Mouse (Mus musculus): Measurements from ENCODE around the gene Polrmt.
"Not testable (repeated sequence)": the region's sequence is repeated elsewhere in the genome, so short reads cannot be mapped to it uniquely, and the experiment has no call there.

The Polrmt gene

GRCm38 (mm10) chr10:79774486-79775279, 28.3 kb upstream of the Polrmt start:
- DNase-seq (ENCODE audit: low spot score), result no peak

GRCm38 (mm10) chr10:79773208-79773607, 26.8 kb upstream of the Polrmt start:
- DNase-seq (ENCODE audit: low spot score), result no peak

GRCm38 (mm10) chr10:79772320-79772719, 25.9 kb upstream of the Polrmt start:
- no peak for DNase-seq (ENCODE audit: low spot score)

- DNase-seq (ENCODE audit: low spot score), result no peak
These were observed 22.9 kb upstream of the Polrmt start for GRCm38 (mm10) chr10:79769329-79769728.

DNA sequence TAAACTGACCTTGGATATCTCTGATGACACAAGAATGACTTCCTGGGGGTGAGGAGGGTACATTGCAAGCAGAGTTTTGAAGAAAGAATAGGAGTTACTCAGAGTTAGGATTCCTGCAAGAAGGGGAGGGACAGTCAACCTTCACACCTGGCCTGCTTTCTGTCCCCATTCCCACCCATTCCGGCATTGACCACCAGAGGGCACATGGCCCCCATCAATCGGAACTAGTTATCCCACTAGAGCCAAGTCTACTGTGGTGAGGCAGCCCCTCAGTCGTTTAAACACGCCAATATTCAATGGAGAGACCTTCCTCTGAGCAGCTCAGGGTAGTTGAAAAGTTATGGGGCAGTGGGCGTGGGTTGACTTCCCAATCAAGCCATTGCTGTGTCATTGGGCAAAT, 22.0 kb upstream of the Polrmt start:
- peak; percentile 70 for DNase-seq (ENCODE audit: low spot score)

- peak; percentile 88 for DNase-seq (ENCODE audit: low spot score)
These were observed 21.2 kb upstream of the Polrmt start for GRCm38 (mm10) chr10:79767372-79768244.

DNA sequence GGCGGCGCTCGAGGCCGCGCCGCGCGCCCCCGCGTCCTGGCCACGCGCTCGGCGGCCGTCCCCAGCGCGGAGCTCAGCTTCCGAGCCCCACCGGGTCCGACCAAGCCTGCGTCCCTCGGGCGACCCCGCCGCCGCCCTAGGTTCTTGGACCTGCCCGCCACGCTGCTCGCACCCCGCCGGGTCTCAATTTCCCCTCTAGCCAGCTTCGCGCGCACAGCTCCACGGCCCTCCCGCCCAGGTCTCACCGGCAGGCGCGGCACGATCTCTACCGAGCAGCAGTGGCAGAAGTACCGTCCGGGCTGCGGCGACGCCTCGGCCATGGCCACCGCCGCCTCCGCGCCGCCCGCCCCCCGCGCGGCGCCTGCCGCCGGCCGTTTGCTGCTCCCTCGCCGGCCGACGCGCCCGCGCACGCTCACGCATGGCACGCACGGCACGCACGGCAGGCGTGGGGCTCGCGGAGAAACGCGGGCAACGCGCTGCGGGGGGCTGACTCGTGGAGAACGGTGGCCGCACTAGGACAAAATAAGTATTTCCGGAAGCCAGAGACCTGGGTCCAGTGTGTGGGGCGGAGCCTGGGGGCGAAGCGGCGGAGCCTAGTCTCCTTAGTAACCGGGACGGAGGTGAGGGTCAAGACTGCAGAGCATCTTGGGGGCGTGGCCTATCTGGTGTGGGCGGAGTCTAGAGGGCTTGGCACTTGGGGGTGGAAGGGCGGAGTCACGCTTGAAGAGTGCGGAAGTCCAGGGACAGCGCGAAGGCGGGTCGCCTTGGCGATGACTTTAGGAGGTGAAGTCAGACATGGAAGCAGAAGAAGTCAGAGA, 20.3 kb upstream of the Polrmt start, which contains the start of gene Rnf126:
Rnf126 (minus strand) TSS at position 445 of the 818 bp plus-strand sequence.
- DNase-seq (ENCODE audit: low spot score), result peak; percentile 99

GRCm38 (mm10) chr10:79766001-79766507, 19.7 kb upstream of the Polrmt start:
- DNase-seq (ENCODE audit: low spot score), result no peak

- DNase-seq (ENCODE audit: low spot score), result no peak
These were observed 18.9 kb upstream of the Polrmt start for GRCm38 (mm10) chr10:79765228-79765745.

- no peak for DNase-seq (ENCODE audit: low spot score)
These were observed 17.9 kb upstream of the Polrmt start for GRCm38 (mm10) chr10:79764234-79764633.

DNA sequence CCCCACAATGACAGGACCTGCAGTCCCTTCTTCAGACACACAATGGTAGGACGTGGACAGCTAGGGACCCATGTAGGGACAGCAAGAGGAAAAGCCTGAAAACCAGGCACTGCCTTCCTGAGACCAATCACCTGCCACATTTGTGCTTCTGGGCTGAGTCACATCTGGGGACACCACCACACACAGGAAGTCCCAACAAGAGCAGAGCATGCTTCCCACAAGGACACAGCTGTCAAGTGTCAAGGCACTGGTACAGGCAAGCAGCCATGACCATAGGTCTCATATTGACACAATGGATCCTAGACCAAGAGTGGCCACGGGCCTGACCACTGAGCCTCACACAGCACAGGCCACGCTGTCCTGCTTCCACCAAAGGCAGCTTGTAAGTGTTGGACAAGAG, 16.5 kb upstream of the Polrmt start:
- DNase-seq (ENCODE audit: low spot score), result no peak

GRCm38 (mm10) chr10:79760603-79761143, 14.3 kb upstream of the Polrmt start:
- no peak for DNase-seq (ENCODE audit: low spot score)

DNA sequence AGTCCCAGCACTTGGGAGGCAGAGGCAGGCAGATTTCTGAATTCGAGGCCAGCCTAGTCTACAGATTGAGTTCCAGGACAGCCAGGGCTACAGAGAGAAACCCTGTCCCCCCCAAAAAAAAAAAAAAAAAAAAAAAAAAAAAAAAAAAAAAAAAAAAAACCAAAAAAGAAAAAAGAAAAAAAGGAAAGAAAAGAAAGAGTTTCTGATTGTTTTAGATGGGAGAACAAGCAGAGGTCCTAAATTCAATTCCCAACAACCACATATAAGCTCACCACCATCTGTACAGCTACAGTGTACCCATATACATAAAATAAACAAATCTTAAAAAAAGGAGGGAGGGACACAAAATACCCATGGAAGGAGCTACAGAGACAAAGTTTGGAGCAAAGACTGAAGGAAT, 13.3 kb upstream of the Polrmt start:
- not testable (repeated sequence) for DNase-seq (ENCODE audit: low spot score)

GRCm38 (mm10) chr10:79756660-79757059, 10.3 kb upstream of the Polrmt start:
- DNase-seq (ENCODE audit: low spot score), result no peak

GRCm38 (mm10) chr10:79755854-79756253, 9.5 kb upstream of the Polrmt start:
- DNase-seq (ENCODE audit: low spot score), result no peak

- DNase-seq (ENCODE audit: low spot score), result peak; percentile 37
These were observed 8.6 kb upstream of the Polrmt start, which contains the start of gene Fgf22 for GRCm38 (mm10) chr10:79754856-79755516. TSS of gene Fgf22 (plus strand) at chr10:79755076.

- no peak for DNase-seq (ENCODE audit: low spot score)
These were observed 2.1 kb upstream of the Polrmt start for GRCm38 (mm10) chr10:79748496-79748895.

- no peak for DNase-seq (ENCODE audit: low spot score)
These were observed 382 bp upstream of the Polrmt start for GRCm38 (mm10) chr10:79746774-79747151.

GRCm38 (mm10) chr10:79745411-79745810, 970 bp downstream of the Polrmt start:
- DNase-seq (ENCODE audit: low spot score), result no peak

DNA sequence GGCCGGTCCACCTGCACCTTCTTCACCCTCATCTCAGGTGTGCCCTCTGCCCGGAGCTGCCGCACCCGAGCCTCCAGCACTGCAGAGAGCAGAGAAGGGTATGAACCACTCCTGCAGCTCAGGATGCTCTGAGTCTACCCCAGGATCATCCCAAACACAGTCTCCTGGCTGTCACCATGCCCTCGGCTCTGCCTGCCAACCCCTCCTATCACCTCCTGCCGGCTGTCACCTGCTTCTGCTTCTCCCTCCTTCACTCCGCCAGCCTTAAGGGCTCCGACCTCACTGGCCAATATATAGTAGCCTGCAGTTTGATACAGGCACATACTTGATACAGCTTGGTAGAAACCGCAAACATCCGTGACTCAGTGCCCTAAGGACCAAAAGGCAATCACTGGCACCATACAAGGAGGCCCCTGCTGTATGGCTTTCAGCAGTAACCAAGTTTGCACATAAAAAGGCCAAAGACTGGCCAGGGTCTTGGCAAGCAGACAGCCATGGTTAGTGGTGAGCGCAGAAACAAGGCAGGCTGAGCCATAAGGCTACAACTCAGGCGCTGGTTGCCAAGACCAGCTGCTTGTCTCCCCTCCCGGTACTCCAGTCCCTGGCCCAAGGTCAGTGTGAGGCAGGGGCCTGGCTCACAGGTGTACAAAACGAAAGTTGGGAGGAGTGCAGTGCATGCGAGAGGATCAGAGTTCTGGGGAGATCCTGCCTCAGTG, 2.6 kb downstream of the Polrmt start:
- DNase-seq (ENCODE audit: low spot score), result no peak

Data from ovary, postnatal 14 days (tissue).